Mouse (Mus musculus): Measurements from ENCODE around the gene Trim38.

The Trim38 gene

DNA sequence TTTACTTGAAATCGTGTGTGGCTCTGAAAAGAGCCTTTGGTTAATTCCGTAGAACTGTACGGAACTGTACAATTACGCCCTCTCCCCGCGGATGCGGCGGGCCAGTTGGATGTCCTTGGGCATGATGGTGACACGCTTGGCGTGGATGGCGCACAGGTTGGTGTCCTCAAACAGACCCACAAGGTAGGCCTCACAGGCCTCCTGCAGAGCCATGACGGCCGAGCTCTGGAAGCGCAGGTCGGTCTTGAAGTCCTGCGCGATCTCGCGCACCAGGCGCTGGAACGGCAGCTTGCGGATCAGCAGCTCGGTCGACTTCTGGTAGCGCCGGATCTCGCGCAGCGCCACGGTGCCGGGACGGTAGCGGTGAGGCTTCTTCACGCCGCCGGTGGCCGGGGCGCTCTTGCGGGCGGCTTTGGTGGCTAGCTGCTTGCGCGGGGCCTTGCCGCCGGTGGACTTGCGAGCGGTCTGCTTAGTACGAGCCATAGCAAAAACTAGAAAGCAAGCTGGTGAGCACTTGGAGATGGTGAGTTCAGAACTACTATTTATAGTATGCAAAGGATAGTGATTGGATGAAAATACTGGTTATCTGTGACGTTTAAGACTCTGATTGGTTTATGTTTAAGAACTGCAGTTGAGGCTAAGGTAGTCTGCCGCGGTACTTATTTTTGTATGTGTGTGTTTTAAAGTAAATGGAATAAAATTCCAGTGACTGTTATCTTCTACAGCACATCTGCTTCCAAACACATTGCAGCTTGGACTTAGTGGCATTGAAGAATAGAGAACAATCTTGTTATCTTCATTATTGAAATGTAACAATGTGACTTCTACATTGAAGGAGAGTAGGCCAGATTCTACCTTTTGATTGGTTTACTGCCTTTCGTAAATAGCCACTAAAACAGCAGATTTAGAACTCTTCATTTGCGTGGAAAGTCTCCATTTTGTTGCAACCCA lies 7.6 kb upstream of the Trim38 start, which contains the start of gene Hist1h3a:
TSS of gene Hist1h3a (minus strand) at position 516 of the 951 bp plus-strand sequence.
- peak; percentile 79 for DNase-seq (ENCODE audit: low read depth, low spot score)

DNA sequence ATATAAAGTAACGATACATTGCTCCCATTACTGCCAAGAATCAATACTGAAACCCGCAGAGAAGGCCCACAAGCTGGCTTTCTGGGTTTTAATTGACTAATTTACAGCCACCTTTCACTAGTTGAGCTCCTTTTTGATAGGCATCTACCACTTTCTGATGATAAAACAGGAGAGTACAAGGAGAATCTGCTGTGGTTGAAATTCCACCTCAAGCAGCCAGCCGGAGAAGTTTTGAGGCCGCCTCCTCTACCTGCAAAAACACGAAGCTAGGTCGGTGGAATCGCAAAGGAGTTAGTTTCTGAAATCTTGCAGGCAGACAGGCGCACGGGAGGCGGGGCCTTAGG lies 6.5 kb upstream of the Trim38 start:
- no peak for DNase-seq (ENCODE audit: low read depth, low spot score)

DNA sequence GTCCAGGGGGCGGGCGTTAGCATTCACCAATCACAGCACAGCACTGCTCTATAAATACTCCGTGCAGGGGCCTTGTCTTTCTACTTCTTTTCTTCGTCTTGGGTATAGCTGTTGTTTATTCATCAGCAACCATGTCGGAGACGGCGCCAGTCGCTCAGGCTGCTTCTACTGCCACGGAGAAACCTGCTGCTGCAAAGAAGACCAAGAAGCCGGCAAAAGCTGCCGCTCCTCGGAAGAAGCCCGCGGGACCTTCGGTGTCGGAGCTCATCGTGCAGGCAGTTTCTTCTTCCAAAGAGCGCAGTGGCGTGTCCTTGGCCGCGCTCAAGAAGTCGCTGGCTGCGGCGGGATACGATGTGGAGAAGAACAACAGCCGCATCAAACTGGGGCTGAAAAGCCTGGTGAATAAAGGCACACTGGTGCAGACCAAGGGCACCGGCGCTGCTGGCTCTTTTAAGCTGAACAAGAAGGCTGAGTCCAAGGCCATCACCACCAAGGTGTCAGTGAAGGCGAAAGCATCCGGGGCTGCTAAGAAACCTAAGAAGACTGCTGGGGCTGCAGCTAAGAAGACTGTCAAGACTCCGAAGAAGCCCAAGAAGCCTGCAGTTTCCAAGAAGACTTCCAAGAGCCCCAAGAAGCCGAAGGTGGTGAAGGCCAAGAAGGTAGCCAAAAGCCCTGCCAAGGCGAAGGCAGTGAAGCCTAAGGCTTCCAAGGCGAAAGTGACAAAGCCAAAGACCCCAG lies 6.0 kb upstream of the Trim38 start, which contains the start of gene Hist1h1a:
TSS of gene Hist1h1a (plus strand) at position 81 of the 738 bp plus-strand sequence.
- peak; percentile 86 for DNase-seq (ENCODE audit: low read depth, low spot score)

DNA sequence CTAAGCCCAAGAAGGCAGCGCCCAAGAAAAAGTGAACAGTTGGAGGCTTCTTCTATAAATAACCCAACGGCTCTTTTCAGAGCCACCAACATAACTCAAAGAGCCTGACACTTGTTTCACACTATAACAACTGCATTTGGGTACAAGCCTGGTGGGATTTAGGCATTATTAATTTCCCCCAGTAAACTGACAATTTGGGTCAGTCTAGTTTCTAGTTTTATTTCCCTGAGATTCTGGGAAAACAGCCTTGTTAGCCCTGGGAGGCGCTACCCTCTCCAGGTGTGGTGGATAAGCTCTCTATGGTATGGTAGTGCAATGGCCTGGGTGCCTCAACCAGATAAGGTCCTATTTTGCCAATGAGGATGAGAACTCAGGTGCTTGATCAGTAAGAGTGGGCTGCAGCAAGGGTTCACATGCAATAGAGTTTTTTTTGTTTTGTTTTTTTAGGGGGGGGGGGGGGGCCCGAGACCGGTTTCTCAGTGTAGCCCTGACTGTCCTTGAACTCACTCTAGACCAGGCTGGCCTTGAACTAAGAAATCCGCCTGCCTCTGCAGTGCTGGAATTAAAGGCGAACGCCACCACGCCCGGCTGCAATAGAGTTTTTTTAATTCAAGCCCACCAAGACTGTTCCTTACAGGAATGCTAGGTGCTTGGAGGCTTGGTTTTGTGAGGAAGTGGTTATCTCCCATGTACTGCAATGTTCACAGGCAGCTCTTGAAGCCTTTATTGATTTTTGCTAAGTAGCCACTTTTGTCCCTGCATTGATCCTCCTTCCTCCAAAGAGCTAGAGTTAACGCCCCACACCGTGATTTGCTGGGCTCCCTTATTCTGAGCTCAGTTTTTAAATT lies 5.2 kb upstream of the Trim38 start:
- DNase-seq (ENCODE audit: low read depth, low spot score) = no peak

DNA sequence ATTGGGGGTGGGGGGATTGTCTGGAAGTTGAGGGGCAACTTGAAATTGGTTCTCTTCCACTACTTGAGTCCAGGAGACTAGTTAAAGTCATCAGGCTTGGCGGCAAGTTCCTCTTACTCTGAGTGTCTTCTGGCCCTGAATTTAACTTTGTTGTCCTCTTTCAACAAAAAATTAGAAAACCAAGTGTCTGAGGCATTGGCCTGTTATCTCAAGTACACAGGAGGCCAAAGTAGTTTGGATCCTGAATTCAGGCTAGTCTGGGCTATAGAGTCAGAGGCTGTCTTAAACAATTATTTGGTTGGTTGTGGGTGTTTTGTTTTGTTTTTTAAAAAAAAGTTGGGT lies 4.6 kb upstream of the Trim38 start:
- no peak for DNase-seq (ENCODE audit: low read depth, low spot score)

DNA sequence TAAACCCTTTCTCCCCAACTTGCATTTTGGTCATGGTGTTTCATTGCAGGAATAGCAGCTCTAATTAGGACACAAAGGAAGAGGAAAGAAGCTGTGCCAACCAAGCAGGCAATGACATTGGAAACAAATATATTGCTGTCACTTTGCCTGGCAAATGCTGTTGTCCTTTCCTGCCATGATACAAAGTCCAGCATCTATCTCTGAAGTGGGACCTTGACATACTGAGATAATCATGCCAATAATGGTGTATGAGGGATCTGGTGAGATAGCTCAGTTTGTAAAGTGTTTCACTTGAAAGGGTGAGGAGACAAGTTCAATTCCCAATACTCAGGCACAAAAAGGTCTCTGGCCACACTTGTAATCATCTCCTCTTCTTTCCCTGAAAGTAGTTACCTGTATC lies 2.9 kb upstream of the Trim38 start:
- DNase-seq (ENCODE audit: low read depth, low spot score) = no peak

DNA sequence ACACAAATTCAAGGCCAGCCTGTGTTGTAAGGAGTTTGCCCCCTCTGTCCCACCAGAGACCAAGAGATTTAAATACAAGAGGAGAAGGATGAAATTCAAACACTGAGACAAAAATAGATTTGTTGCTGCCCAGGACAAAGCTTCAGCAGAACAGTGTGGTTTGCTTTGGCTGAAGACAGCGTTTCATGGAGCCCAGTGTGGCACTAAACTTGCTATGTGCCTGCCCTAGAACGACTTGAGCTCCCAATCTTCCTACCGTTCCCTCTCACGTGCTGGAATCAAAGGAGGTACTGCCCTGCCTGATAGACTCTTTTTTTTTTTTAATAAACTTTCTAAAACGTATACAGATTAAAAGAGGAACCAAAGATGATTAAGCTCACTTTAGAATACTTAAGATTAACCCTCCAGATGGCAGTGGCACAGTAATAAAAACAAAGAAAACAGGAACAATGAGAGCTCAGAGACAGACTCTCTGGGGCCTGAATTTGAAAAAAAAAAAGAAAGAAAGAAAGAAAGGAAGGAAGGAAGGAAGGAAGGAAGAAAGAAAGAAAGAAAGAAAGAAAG lies 797 bp upstream of the Trim38 start:
- no peak for DNase-seq (ENCODE audit: low read depth, low spot score)

DNA sequence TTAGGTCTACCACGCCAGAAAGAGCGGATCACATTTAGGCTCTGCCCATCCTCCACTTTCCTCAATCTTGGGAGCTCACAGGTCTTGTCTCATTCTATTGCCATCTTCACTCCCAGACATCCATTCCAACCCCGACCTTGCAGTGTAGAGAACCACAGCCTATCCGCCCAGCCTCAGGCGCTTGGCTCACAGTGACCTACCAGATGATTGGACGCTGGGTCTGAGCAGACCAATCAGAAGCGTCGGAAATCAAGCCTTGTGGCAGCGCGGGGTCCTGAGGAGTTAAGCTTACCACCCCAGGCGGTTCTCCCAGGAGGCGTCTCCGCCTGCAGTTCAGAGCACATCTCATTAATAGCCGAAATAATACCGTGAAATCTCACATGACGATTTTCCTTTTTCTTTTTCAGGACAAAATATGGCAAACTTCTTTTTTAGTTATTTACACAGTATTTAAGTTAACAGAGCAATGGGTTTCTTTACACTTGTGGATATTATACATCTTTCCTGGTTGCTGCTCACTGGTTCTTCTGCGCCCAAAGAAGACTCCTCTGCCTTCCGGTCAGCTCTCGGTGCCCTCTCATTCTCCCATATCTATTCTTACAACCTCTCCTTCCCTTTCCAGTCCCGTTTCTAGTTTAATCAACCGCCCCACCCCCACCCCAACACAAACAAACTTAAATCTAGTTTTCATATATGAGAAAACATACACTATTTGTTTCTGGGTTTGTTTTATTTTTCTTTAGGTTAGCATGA lies 3.0 kb downstream of the Trim38 start:
- peak; percentile 57 for DNase-seq (ENCODE audit: low read depth, low spot score)

DNA sequence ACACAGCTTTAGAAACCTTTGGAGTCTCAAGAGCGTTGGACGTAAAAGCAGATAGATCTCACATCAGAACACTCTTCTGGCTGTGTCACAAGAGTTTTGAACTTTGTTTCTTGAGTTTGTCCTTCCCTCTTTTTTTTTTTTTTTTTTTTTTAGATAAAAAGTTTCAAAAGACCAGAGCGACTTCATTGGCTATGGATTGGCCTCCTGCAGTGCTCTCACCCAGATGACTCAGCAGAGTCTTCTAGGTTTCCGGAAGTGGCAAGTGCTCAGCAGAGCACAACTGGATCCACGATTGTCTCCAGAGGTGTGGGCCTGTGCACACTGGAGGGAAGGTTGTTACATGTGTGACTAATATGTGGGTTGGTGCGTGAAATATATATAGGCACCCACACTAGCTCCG lies 8.6 kb downstream of the Trim38 start:
- DNase-seq (ENCODE audit: low read depth, low spot score) = no peak

DNA sequence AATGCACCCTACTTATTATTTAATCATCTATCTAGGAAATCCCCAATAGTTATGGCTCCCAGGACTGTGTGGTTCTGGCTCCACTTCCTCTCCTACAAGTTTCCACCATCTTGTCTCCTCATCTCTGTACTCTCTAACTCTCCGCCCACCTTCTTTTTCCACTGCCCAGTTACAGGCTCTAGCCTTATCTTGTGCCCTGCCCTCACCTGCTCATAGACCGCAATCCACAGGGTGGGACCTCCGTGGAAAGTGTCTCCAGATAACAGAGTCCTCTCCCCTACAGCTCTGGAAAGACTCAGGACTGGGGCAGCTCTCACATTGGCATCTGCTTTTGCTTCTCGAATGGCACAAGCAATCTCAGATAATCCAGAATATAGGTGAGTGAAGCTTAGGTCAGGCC lies 9.3 kb downstream of the Trim38 start:
- no peak for DNase-seq (ENCODE audit: low read depth, low spot score)

DNA sequence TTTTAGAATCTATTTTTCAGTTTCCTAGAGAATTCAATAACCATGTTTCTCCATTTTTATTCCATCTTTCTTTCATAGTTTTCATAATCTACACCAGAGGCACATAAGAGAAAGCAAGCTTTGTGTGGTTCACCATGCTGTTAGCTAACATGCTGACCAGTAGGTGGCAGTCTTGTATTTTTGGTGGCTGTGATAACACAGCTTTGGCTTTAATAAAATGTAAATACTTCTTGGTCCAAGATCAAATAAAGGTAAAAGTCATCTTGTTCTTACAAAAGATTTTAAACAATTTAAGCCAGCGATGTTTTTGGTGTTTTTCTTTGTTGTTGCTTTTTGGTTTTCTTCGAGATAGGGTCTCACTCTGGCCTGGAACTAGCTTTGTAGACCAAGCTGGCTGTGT lies 22.8 kb downstream of the Trim38 start:
- DNase-seq (ENCODE audit: low read depth, low spot score) = peak; percentile 51

DNA sequence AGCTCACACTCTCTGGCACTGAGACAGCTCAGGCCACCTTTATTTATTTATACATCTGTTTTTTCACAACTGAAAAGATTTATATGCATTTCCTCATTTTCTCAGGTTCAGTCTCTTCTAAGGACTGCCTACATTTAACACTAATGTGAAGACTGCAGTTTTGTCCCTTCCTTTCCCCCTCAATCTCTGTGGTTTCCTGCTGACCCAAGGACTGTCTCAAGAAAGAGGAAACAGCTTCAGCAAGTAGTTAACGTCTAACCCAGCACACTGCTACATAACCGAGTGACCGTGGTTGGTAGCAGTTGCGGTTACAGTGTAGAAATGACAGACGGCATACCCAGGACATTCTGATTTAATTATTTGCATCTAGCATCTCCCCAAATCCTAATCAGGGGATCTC lies 29.7 kb downstream of the Trim38 start:
- DNase-seq (ENCODE audit: low read depth, low spot score) = no peak

DNA sequence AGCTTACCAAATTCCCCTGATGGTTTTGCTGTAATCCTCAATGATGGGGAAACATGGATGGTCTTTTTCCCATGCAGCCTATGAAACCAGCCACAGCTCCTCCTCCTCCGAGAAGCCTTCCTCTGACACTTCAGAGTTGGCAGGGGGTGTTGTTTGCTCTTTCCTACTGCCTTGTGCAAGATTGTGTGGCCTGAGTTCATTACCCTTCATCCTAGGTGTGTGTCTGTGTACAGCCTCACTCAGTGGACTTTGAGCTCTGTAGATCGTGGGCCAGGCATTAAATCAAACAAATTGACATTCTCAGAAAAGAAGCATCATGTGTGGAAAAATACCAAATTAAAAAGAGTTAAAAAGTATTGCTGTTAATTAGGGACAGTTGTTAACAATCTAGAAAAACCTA lies 34.8 kb downstream of the Trim38 start:
- DNase-seq (ENCODE audit: low read depth, low spot score) = no peak

DNA sequence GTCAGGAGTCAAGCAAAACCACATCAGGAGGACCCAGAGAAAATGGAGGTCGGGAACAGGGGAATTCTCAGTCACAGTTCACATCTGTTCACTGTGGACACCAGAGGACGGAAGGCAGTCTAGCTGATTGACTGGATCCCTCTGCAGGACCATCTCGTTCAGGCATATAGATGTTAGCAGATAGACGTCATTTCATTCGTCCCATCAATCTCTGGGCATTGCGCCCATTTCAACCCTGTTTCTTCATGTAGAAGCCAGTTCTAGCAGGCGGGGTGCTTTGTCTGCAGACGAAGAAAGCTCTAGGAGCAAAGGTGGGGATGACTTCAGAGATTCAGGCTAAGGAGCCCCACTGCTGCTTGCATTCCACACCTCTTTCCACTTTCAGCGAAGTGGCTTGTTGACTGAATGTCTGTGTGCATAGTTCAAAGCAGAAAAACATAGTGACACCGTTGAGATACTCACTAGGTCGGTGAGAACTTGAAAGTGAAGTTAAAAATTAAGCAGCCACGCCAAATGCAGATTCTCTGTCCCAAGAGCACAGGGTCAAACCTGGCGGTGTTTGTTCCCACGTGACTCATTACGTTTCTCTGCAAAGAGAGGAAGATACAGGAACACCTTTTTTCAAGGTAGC lies 36.8 kb downstream of the Trim38 start, which contains the start of gene Slc17a2:
TSS of gene Slc17a2 (plus strand) at position 572 of the 631 bp plus-strand sequence.
- no peak for DNase-seq (ENCODE audit: low read depth, low spot score)

DNA sequence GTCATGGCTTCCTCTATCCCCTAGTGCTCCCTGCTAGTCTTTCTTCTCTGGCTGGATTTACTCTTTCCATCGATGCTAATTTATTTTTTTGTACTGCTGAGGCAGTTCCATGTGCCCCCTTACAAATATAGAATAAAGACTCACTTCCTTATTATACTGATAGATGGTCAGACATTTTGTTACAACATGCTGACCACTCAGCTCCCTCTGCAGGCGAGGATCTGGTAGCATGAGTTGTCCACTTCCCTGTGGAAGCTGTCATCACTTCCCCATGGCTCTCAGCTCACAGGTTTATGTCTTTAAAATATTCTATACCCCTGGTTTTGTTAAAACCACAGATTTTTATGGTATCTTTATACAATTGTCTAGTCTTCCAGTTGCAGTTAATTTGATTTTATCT lies 46.4 kb downstream of the Trim38 start:
- no peak for DNase-seq (ENCODE audit: low read depth, low spot score)

DNA sequence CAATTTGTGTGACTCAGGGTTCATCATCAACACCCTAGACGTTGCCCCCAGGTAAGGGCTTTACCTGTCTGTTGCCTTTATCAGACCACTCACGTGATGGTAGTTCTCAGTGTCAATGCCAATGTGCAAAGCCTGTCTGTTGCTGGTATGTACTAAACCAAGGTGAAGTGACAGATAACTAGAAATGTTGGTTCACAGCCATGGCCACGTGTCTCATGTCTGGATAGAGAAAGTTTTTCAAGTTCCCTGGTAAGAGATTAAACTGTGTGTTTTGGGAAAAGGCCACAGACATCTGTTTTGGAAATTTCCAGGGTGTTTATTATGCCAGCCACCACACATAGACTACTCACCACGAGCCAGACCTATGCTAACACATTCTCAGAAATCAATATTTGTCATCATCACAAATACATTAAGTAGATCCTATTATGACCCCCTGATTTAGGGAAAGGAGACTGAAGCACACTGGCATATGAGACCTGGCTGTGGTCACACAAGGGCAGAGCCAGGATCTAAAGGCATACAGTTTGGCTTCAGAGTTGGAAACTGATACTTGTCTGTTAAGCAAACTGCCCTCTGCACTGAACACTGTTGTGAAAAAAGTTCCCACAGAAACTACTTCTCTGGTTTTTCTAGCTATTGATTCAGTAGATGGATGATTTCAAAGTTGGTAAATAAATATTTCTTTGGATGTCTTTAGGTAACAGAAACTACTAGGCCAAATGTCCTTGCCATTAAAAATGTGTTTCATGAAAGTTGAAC lies 50.6 kb downstream of the Trim38 start:
- DNase-seq (ENCODE audit: low read depth, low spot score) = no peak

DNA sequence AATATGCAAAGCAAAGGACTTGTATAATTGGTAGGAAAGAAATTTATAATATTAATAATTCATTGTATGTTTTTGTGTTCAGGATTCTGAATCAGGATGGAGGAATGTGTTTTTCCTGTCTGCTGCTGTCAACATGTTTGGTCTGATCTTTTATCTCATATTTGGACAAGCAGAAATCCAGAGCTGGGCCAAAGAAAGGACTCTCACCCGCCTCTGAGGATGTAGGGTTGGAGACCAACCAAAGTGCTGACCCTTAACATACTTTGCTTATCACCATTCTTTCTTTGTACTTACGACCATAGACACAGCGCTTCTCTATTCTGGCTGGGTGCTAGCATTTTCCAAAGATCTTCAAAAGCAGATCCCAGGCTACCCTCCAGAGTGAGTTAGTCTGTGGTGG lies 52.5 kb downstream of the Trim38 start:
- DNase-seq (ENCODE audit: low read depth, low spot score) = no peak

DNA sequence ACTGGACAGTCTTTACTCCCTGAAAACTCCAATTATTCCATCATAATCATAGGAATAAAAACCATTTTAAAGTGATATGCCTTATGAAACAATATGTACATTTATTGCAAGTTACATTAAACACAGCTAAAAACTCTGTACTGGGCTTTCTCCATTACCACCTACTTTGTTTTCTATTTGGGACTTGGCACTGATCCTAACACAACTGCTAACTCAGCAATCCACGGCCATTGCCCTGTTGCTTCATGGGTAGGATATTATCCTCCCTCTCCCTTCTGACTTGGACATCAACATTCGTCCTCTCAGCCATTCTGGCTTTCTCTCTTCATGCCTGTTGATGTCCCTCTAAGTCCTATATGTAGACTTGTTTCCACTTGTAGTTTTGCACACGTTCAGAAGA lies 56.9 kb downstream of the Trim38 start:
- DNase-seq (ENCODE audit: low read depth, low spot score) = no peak

DNA sequence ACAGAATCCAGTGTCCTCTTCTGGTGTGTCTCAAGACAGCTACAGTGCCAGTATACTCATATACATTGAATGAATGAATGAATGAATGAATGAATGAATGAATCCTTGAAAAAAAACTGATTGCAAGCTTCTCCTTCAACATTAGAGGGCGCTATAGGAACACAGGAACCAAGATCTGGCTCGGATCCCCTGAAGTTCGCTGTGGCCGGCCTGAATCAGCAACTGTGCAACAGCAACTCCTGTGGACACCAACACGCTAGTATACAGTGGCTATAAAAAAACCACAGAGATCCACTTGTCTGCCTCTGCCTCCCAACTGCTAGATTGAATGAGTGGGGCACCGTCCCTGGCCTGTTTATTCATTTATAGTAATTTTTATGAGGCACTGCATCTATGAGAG lies 63.3 kb downstream of the Trim38 start:
- DNase-seq (ENCODE audit: low read depth, low spot score) = peak; percentile 22

DNA sequence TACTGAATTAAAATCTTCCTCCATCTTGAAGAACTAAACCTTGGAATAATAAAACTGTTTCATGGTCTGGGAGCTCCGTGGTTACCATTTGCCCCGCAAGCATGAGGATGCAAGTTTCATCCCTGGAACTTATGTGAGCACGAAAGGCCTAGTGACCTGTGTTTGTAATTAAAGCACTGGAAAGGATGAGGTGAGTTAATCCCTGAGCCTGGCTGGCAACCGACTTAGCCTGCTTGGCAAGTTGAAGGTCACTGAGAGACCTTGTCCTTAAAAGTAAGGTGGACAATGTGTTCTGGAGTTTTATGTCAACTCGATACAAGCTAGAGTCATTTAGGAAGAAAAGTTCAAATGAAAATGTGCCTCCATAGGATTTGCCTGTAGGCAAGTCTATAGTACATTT lies 65.1 kb downstream of the Trim38 start:
- DNase-seq (ENCODE audit: low read depth, low spot score) = no peak

All from embryo, embryonic 11.5 days (tissue).